ENCODE assay signal across 16 mouse cellular contexts in genomic region chr5:139860328-139861104, GRCm38 (mm10). TPM values are rescaled to one million over a fixed set of nuclear protein-coding genes. Genes with fewer than 3 reads are reported as not detected.
DNase-seq lines count a peak whose midpoint lies in the region; ATAC-seq lines count a peak whose summit lies in the region.
"Had no signal": no experiment of that assay in that cellular context is flagged by ENCODE, and none has a peak within 500 bp of the region (broad histone marks: within the 10 kb centered on the region; RNA-seq: fewer than 3 reads in every experiment).

No protein-coding gene starts in this region.

- H3K4me3 ChIP-seq in forebrain, embryonic 11.5 days (ENCODE audit: low read depth, low read length), result no peak overlapping the region
- no peak overlapping the region for H3K4me3 ChIP-seq in hindbrain, embryonic 14.5 days (replicated peaks; ENCODE audit: low read length)
- H3K4me3 ChIP-seq in neural tube, embryonic 13.5 days, result no peak overlapping the region
- H3K4me3 ChIP-seq: kidney, embryonic 15.5 days had no signal

- H3K4me2 ChIP-seq in forebrain, embryonic 11.5 days (ENCODE audit: low read depth, low read length, severe bottlenecking), result peak overlapping the region; percentile 13; the same call in 1 of the 2 replicates
- 0 out of 2 replicates have a peak overlapping the region, but pooled peaks have one; percentile 29 for H3K4me2 ChIP-seq in hindbrain, embryonic 14.5 days (replicated peaks)
- H3K4me2 ChIP-seq in neural tube, embryonic 13.5 days, result peak overlapping the region; percentile 25; the same call in 1 of the 2 replicates
- H3K4me2 ChIP-seq: kidney, embryonic 15.5 days had no signal

- peak; percentile 43 to 56 for DNase-seq in cerebellum, postnatal 14 days
- DNase-seq in forebrain, embryonic 11.5 days (ENCODE audit: low spot score), result peak; percentile 75
- DNase-seq in hindbrain, embryonic 14.5 days (ENCODE audit: low spot score), result no peak
- no peak for DNase-seq in spleen, postnatal 10 days (ENCODE audit: low spot score in 2 of 2)
- no peak for DNase-seq in kidney, adult 9 months
- DNase-seq: heart, adult 11 months; lung, postnatal 10 days; thymus, adult 2 months had no signal

- no peaks in the 10 kb centered on the region for H3K36me3 ChIP-seq in forebrain, embryonic 11.5 days (ENCODE audit: control insufficient read depth, insufficient read depth, low read length)
- H3K36me3 ChIP-seq in hindbrain, embryonic 14.5 days (replicated peaks; ENCODE audit: control insufficient read depth, insufficient read depth), result no peaks in the 10 kb centered on the region
- H3K36me3 ChIP-seq in neural tube, embryonic 13.5 days, result no peaks in the 10 kb centered on the region
- H3K36me3 ChIP-seq: kidney, embryonic 15.5 days had no signal

- no peaks in the 10 kb centered on the region for H3K9me3 ChIP-seq in forebrain, embryonic 11.5 days (ENCODE audit: control insufficient read depth, low read length)
- H3K9me3 ChIP-seq in hindbrain, embryonic 14.5 days (ENCODE audit: control insufficient read depth, low read length), result no peaks in the 10 kb centered on the region
- H3K9me3 ChIP-seq in neural tube, embryonic 13.5 days, result no peaks in the 10 kb centered on the region
- H3K9me3 ChIP-seq: kidney, embryonic 15.5 days had no signal

- no peaks in the 10 kb centered on the region for H3K27me3 ChIP-seq in forebrain, embryonic 11.5 days (ENCODE audit: control insufficient read depth, insufficient read depth, low read length)
- no peaks in the 10 kb centered on the region for H3K27me3 ChIP-seq in hindbrain, embryonic 14.5 days (ENCODE audit: control insufficient read depth, insufficient read depth, low read length)
- H3K27me3 ChIP-seq in neural tube, embryonic 13.5 days, result peaks cover 3% of the 10 kb centered on the region; the same call in 1 of the 2 replicates

- peak overlapping the region; percentile 32 for H3K9ac ChIP-seq in forebrain, embryonic 11.5 days (ENCODE audit: low read length)
- H3K9ac ChIP-seq in hindbrain, embryonic 14.5 days, result peak overlapping the region; percentile 30; the same call in 1 of the 2 replicates
- H3K9ac ChIP-seq in neural tube, embryonic 13.5 days, result peak overlapping the region; percentile 26; the same call in 1 of the 2 replicates
- H3K9ac ChIP-seq: kidney, embryonic 15.5 days had no signal

- WGBS in forebrain, embryonic 11.5 days, result 11% methylated on average over 15 of the region's 15 CpGs
- 16% methylated on average over 15 of the region's 15 CpGs for WGBS in hindbrain, embryonic 14.5 days
- WGBS in neural tube, embryonic 13.5 days, result 14% methylated on average over 15 of the region's 15 CpGs

- H3K27ac ChIP-seq in forebrain, embryonic 11.5 days (ENCODE audit: low read depth, low read length), result peak overlapping the region; percentile 25; the same call in 1 of the 2 replicates
- H3K27ac ChIP-seq in hindbrain, embryonic 14.5 days, result peak overlapping the region; percentile 2; the same call in 1 of the 2 replicates
- no peak overlapping the region for H3K27ac ChIP-seq in neural tube, embryonic 13.5 days (replicated peaks)
- H3K27ac ChIP-seq: kidney, embryonic 15.5 days had no signal

- ATAC-seq in cerebellum, adult (ENCODE audit: insufficient number of reproducible peaks, low FRiP score, low TSS enrichment), result no peak
- peak; percentile 71 for ATAC-seq in forebrain, embryonic 11.5 days (replicated peaks; ENCODE audit: low FRiP score)
- peak; percentile 31; the same call in 1 of the 2 replicates for ATAC-seq in hindbrain, embryonic 14.5 days (ENCODE audit: low FRiP score)
- peak; percentile 43; the same call in 1 of the 2 replicates for ATAC-seq in neural tube, embryonic 13.5 days (ENCODE audit: low read depth)
- ATAC-seq in megakaryocyte progenitor cell, adult 5-6 weeks (replicated peaks; ENCODE audit: poor library complexity), result no peak

- H3K4me1 ChIP-seq in forebrain, embryonic 11.5 days (replicated peaks; ENCODE audit: control insufficient read depth, insufficient read depth, low read length), result peaks cover 8% of the 10 kb centered on the region
- H3K4me1 ChIP-seq in hindbrain, embryonic 14.5 days (replicated peaks; ENCODE audit: control insufficient read depth, insufficient read depth, low read length), result peaks cover 10% of the 10 kb centered on the region
- peaks cover 9% of the 10 kb centered on the region for H3K4me1 ChIP-seq in neural tube, embryonic 13.5 days (replicated peaks)
- H3K4me1 ChIP-seq: kidney, embryonic 15.5 days had no signal

RNA-seq across cellular contexts. Expression of gene Psmg3, which starts 33.8 kb away (rescaled TPM):
- 75.4 and 76.3 TPM in 2 replicates for polyA plus RNA-seq in forebrain, embryonic 11.5 days (2014; fragmentation: Nextera tagmentation; extraction: Ambion mirVana)
- polyA plus RNA-seq in hindbrain, embryonic 14.5 days (2014; fragmentation: Nextera tagmentation; extraction: Ambion mirVana), result 63.6 and 67.5 TPM in 2 replicates
- polyA plus RNA-seq in neural tube, embryonic 13.5 days (2015; fragmentation: Nextera tagmentation; extraction: Ambion mirVana), result 66.6 and 70.3 TPM in 2 replicates
- total RNA-seq in megakaryocyte progenitor cell, adult 5-6 weeks (2015), result 27.3 and 30.9 TPM in 2 replicates
- total RNA-seq in megakaryocyte progenitor cell, adult 5-6 weeks (2017), result 24.6 and 32.5 TPM in 2 replicates

RNA-seq across cellular contexts. Expression of gene Gm26938, which starts 34.3 kb away (rescaled TPM):
- 0.27 TPM in 1 of 2 replicates, not detected in the other for polyA plus RNA-seq in forebrain, embryonic 11.5 days (2014; fragmentation: Nextera tagmentation; extraction: Ambion mirVana)
- 0.29 and 0.31 TPM in 2 replicates for polyA plus RNA-seq in hindbrain, embryonic 14.5 days (2014; fragmentation: Nextera tagmentation; extraction: Ambion mirVana)
- polyA plus RNA-seq in neural tube, embryonic 13.5 days (2015; fragmentation: Nextera tagmentation; extraction: Ambion mirVana), result not detected in 2 replicates
- not detected in 2 replicates for total RNA-seq in megakaryocyte progenitor cell, adult 5-6 weeks (2015)
- total RNA-seq in megakaryocyte progenitor cell, adult 5-6 weeks (2017), result not detected in 2 replicates
- total RNA-seq: common myeloid progenitor, adult 5-6 weeks; heart, postnatal 25 days; liver, adult 2 months; monocyte, adult 5-6 weeks had no signal
- polyA plus RNA-seq: kidney, embryonic 15.5 days; liver, adult 2 months; thymus, adult 2 months had no signal

RNA-seq across cellular contexts. Expression of gene Tmem184a, which starts 40.8 kb away (rescaled TPM):
- 1.1 TPM in 2 replicates for polyA plus RNA-seq in forebrain, embryonic 11.5 days (2014; fragmentation: Nextera tagmentation; extraction: Ambion mirVana)
- 0.08 TPM in 1 of 2 replicates, not detected in the other for polyA plus RNA-seq in hindbrain, embryonic 14.5 days (2014; fragmentation: Nextera tagmentation; extraction: Ambion mirVana)
- 0.23 and 0.64 TPM in 2 replicates for polyA plus RNA-seq in neural tube, embryonic 13.5 days (2015; fragmentation: Nextera tagmentation; extraction: Ambion mirVana)
- total RNA-seq in megakaryocyte progenitor cell, adult 5-6 weeks (2015), result 0.10 TPM in 1 of 2 replicates, not detected in the other
- total RNA-seq in megakaryocyte progenitor cell, adult 5-6 weeks (2017), result not detected in 2 replicates

RNA-seq across cellular contexts. Expression of gene Elfn1, which starts 47.2 kb away (rescaled TPM):
- 0.52 and 0.93 TPM in 2 replicates for polyA plus RNA-seq in forebrain, embryonic 11.5 days (2014; fragmentation: Nextera tagmentation; extraction: Ambion mirVana)
- 3.5 and 5.0 TPM in 2 replicates for polyA plus RNA-seq in hindbrain, embryonic 14.5 days (2014; fragmentation: Nextera tagmentation; extraction: Ambion mirVana)
- polyA plus RNA-seq in neural tube, embryonic 13.5 days (2015; fragmentation: Nextera tagmentation; extraction: Ambion mirVana), result 3.3 and 4.0 TPM in 2 replicates
- total RNA-seq in megakaryocyte progenitor cell, adult 5-6 weeks (2015), result 0.02 TPM in 1 of 2 replicates, not detected in the other
- not detected in 2 replicates for total RNA-seq in megakaryocyte progenitor cell, adult 5-6 weeks (2017)
- total RNA-seq: common myeloid progenitor, adult 5-6 weeks; liver, adult 2 months; monocyte, adult 5-6 weeks had no signal

Comparison
In these comparisons a context has a peak if more than half of its experiments do, and no peak if none do; other contexts are left out.
1. DNase-seq: peak in cerebellum, postnatal 14 days (2 of 2) and forebrain, embryonic 11.5 days (single experiment); none in hindbrain, embryonic 14.5 days (single experiment), spleen, postnatal 10 days (0 of 2) and kidney, adult 9 months (single experiment).
2. ATAC-seq: peak in forebrain, embryonic 11.5 days (single experiment), hindbrain, embryonic 14.5 days (single experiment) and neural tube, embryonic 13.5 days (single experiment); none in cerebellum, adult (single experiment) and megakaryocyte progenitor cell, adult 5-6 weeks (single experiment).
3. Peak in every context shown above with its lines, with median percentiles within 50 percentile points of each other: H3K4me2 ChIP-seq and H3K9ac ChIP-seq.